Mouse (Mus musculus): ENCODE measurements around the gene Glrb.

- no peak for TF ChIP-seq CTCF (IDR thresholded peaks at IDR 0.05; ENCODE audit: low read depth, low read length)
- no peak for TF ChIP-seq POLR2A (IDR thresholded peaks at IDR 0.05; ENCODE audit: extremely low read depth, insufficient read depth, low read length)
Measured at GRCm38 (mm10) chr3:80913779-80914284, 372 bp upstream of the Glrb start.

All from liver, adult 2 months (tissue).